Mouse (Mus musculus): ENCODE results near the gene Bbof1.

GRCm38 (mm10) chr12:84365137-84365536 lies 43.7 kb upstream of the Bbof1 start:
- TF ChIP-seq EP300 (IDR thresholded peaks at IDR 0.05) (no peak), CTCF (IDR thresholded peaks at IDR 0.05) (no peak)

Data from lung, postnatal 0 days (tissue).